Mouse (Mus musculus) cortical plate, adult 2 months (tissue): ENCODE results near the gene Vapb.

Experiments
- CTCF ChIP-seq: fragments of 200-500 bp; IDR thresholded peaks from 2 replicates; pipeline ENCODE4 v1.5.1; 2011; ENCODE audit warnings: mild to moderate bottlenecking, control low read depth, low read length; ENCODE audit not compliant: insufficient read depth; ENCODE audit errors: extremely low read depth
- POLR2A ChIP-seq: fragments of 200-500 bp; IDR thresholded peaks from 2 replicates; pipeline ENCODE4 v1.6.1; 2011; ENCODE audit warnings: mild to moderate bottlenecking, low read length, control low read depth; ENCODE audit not compliant: insufficient read depth; ENCODE audit errors: extremely low read depth

GRCm38 (mm10) chr2:173776108-173776507, 38.8 kb downstream of the Vapb start:
- TF ChIP-seq POLR2A, result no peak
- TF ChIP-seq CTCF, result no peak
